Mouse (Mus musculus): Measurements from ENCODE around the gene Dnajb2. TPM values are rescaled to one million over a fixed set of nuclear protein-coding genes. Genes with fewer than 3 reads are reported as not detected.

The Dnajb2 gene
- total RNA-seq, 2 experiments from 2014 or later = 58.4 to 60.9 TPM

DNA sequence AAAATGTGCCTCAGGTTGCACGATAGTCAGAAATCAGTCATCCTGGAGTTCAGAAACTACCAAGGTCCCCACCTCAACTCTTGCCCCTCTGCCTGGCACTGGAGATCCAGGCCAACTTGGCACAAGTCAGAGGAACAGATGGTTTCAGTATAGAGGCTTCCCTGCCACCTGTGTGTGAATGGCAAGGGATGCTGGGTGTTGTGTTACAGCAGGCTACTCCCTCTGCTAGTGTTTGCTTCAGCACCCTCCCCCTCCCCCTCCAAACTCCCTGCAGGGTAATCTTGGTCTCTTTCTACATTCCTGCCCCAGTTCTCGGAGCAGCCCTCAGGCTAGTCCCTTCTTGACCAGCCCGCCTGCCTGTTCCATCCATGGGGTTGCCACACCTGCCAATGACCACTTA lies 14.3 kb downstream of the Dnajb2 start:
- DNase-seq = no peak

- peak; percentile 76 for DNase-seq
Measured at GRCm38 (mm10) chr1:75251112-75251970, 15.1 kb downstream of the Dnajb2 start.

GRCm38 (mm10) chr1:75252308-75252707 lies 16.1 kb downstream of the Dnajb2 start:
- DNase-seq = no peak

- no peak for DNase-seq
Measured at GRCm38 (mm10) chr1:75253029-75253428, 16.8 kb downstream of the Dnajb2 start.

DNA sequence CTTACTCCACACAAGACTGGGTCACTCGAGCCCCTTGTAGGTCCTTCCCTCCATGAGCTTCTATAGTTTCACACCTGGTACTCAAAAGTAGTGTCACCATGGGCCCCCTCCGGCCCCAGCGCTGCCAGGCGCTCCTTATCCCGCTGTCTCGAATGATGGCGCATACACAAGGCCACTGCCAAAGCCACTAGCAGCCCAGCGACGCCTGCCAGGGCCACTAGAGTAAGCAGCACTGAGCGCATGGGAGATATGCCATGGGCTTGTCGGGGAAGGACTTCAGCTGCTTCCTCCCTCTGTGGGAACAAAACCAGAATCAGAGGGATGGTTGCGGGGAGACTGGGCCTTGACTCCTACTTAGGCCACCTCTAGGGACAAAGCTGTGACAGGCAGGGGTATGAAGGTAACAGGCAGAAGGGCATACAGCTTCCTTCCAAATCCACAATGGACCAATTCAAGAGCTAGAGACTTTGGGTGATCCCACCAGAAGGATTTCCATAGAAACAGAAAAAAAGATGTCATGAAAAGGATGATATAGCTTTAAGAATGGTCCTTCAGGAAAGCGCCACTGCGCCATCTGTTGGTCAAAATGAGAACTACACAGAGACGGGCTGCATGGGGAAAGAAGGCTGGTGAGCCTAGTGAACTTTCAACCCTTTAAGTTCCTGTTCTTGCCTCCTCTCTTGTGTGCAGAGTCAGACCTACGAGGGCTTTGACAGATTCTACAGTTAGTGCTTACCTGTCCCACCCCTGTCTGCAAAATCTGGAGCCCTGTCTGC lies 17.8 kb downstream of the Dnajb2 start:
- no peak for DNase-seq

- no peak for DNase-seq
Measured at GRCm38 (mm10) chr1:75254625-75255013, 18.4 kb downstream of the Dnajb2 start.

DNA sequence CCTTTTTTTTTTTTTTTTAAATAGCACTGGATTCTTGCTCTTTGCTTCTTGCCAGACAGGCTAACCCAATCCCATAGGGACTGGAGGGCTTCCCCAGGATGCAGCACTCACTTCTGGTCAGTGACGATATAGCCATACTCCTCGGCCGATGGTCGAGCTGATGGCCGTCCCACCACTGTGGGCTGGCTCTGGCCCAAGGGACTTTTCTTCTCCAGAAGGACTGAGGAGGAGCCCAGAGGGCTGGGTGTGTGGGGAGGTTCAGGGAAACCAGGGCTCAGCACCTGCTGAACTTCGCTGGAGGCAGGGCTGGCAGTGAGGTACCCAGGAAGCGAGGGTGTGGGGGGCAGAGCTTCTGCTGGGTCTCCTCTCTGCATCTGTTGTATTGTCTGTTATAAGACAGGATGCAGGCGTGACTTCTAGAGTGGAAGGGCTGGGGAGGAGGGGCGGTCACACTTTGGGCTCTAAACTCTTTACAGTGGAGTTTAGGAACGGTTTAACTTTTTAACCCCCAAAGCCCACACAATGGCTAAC lies 19.4 kb downstream of the Dnajb2 start:
- DNase-seq = no peak

GRCm38 (mm10) chr1:75261278-75261677 lies 25.1 kb downstream of the Dnajb2 start:
- DNase-seq = no peak

DNA sequence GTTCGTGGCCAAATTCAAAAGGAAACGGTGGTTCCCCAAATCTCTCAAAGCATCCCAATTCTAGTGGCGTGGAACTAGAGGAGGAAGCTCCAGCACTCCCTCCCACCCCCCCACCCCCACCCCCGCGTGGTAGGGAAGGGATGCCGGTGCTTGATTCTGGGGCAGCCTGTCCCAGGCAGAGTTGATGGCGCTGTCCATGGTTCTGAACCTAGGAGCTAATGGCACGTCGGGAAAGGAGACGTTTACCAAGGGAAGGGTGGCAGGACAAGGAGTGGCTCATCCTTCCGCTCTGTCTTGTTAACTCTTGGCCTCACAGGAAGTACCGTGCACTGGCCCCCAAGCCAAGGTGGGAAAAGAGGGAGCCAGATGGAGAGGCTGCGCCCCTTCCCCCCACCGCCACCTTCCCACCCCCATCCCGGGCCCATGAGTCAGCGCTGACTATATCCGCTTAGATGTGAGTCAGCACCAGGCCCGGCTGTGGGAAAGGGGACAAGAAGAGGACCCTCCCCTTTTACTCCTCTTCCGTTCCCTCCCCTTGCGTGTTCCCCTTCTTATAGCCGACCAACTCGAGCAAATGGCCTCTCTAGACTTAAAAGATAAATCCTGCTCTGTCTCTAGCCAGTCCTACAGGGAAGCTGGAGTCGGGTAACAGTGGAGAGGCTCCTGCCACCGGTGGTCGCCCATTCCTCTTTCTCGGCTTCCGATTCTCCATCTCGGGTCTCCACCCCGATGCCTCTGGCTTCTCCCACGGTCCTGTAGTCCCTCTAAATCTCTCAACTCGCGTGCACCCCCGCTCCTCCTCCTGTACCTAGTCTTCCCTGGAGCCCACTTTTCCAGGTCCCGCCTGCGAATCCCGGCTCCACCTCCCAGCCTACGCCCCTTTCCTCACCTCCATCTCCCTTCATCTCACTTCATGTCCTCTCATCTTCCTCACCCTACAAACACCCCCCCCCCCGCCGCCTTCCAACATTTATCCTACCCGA lies 27.1 kb downstream of the Dnajb2 start:
- no peak for DNase-seq

GRCm38 (mm10) chr1:75264091-75264880 lies 28.1 kb downstream of the Dnajb2 start, which contains the start of gene Ptprn:
Ptprn (minus strand) TSS chr1:75264502.
- DNase-seq = no peak

DNA sequence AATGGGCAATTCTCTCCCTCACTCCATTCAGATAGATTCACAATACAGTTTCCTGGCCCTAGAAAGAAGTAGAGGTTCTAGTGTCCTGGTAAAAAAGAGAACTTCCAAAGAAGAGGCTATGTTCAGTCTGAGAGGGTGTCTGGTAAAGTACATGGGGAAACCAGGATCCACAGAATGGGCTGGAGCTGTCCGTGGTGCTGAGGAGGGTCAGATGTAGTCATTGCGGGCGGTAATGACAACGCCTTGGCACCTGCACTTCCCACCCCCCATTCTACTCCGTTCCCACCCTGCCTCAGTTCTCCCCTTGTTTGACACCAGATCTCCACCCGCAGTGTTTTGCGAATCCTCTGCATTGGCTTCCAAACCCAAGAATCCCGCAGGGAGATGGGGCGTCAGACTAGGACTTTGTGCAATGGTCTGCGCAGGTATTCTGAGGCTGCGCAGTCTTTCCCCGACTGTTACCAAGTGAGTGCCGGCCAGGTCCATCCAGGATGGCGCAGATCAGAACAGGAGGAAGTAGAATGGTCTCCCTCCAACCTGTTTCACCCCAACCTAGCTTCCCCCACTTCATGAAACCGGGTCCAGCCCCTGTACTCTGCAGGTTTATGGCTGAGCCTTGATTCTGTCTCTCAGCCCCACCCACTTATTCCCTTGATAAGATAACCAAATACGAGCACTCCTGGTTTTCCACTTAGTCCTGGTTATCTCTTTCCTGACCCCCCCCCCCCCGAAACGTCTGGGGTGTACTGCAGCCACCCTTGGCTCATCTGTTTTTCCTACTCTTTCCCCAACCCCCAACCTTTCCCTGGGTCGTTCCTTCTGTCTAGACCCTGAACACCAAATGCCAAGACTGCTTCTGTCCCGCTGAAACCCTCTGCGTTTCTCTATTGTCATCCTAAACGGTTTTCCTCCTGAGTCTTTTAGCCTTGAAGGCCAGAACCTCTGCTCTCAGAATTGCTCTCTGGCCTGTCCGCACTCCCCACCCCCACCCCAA lies 41.3 kb downstream of the Dnajb2 start:
- DNase-seq = no peak

GRCm38 (mm10) chr1:75278228-75278627 lies 42.0 kb downstream of the Dnajb2 start, which contains the start of gene Resp18:
Resp18 (minus strand) TSS chr1:75278415.
- no peak for DNase-seq

GRCm38 (mm10) chr1:75283017-75283416 lies 46.8 kb downstream of the Dnajb2 start:
- DNase-seq = no peak

DNA sequence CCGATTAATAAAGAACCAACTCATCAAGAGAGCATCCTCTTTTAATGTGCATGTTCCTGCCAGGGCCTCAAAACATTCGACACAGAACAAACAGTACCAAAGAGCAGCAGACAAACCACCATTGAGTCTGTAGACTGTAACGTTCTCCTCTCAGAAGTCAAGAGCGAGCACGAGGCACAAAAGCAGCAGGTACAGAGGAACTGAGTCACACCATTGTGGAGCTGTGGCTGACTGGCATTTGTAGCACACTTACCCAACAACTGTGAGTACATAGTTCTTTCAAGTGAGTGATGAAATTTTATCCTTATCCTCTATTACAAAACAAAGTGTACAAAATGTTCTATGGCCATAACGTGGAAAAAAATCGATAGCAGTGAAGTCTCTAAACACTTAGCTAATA lies 48.7 kb downstream of the Dnajb2 start:
- no peak for DNase-seq

DNA sequence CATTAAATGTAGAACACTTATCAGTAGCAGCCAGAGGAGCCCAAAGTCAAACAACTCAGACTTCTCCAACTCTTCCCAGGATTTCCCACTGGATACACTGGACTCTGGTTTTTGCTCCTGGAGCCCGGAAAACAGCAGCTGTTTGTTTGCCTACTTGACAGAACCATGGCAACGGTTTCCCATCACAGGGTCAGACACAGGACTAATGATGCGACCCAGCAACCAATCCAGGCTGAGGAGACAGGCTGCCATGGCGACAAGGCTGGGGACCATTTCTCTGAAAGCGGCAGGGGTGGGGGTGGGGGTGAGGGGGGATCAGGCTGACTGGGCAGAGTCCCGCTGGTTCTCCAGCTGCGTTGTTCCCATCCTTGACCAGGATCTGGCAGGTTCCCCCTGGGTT lies 53.2 kb downstream of the Dnajb2 start:
- no peak for DNase-seq

DNA sequence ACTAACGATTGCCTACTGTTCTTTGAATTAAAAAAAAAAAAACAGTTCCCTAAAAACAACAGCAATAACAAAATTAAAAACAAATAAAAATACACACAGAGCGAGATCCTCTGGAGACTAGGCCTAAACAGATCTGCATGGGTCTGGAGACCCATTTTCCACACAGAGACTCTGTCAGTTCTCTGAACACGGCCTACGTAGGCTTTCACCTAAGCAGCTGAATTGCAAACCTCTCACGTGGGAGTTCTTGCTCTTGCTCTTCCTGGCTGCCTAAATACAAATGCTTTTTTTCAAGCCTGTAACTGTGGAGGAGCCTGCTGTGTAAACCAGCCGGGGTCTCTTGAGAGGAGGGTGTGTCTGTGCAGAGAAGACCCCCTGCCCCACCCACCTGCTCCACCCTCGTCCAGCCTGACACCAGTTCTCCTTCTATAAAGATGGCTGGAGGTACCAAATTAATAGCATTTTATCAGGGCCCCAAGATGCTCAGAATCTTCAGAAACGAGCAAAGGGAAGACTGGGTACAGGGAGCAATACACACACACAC lies 53.8 kb downstream of the Dnajb2 start:
- no peak for DNase-seq

DNA sequence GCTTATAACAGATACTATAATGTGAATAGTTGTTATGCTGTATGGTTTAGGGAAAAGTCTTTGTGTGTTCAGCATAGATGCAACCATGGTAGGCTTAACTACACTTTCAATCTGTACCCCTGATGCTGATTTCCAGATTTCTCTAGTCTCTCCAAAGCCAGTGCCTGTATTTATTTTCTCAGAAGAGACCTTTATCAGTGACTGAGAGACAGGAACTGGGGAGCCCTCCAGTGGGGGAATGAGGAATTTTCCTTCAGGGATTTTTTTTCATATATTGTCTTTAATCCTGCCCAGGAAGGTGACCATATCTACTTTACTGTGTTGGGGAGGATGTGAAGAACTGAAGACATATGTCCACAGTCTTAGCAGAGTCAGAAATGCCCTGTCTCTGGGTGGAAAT lies 54.4 kb downstream of the Dnajb2 start:
- DNase-seq = no peak

GRCm38 (mm10) chr1:75291321-75291720 lies 55.1 kb downstream of the Dnajb2 start:
- DNase-seq = no peak

All from gastrocnemius, postnatal 25 days (tissue).